23 mouse cellular contexts compared by ENCODE assay signal in genomic region chr2:19596988-19597387, GRCm38 (mm10). TPM values are rescaled to one million over a fixed set of nuclear protein-coding genes. Genes with fewer than 3 reads are reported as not detected.
A peak's percentile ranks its signal among the peaks of the same experiment; 100 is the strongest.
DNase-seq lines count a peak whose midpoint lies in the region; ATAC-seq lines count a peak whose summit lies in the region.
"Had no signal": no experiment of that assay in that cellular context is flagged by ENCODE, and none has a peak within 500 bp of the region (broad histone marks: within the 10 kb centered on the region; RNA-seq: fewer than 3 reads in every experiment).

No protein-coding gene starts in this region.

- H3K27me3 ChIP-seq in kidney, embryonic 16.5 days (ENCODE audit: insufficient read depth, low read length) = no peaks in the 10 kb centered on the region
- H3K27me3 ChIP-seq in hindbrain, embryonic 10.5 days (ENCODE audit: insufficient read depth, poor library complexity, severe bottlenecking) = no peaks in the 10 kb centered on the region
- H3K27me3 ChIP-seq: embryonic facial prominence, embryonic 15.5 days; heart, embryonic 12.5 days; Patski had no signal

- peak; percentile 90; the same call in 1 of the 2 replicates for ATAC-seq in kidney, embryonic 16.5 days (ENCODE audit: low FRiP score, low TSS enrichment)
- ATAC-seq: forebrain, embryonic 14.5 days; Patski had no signal

- no peaks in the 10 kb centered on the region for H3K36me3 ChIP-seq in kidney, embryonic 16.5 days (ENCODE audit: insufficient read depth, low read length)
- H3K36me3 ChIP-seq in hindbrain, embryonic 10.5 days = no peaks in the 10 kb centered on the region
- H3K36me3 ChIP-seq: embryonic facial prominence, embryonic 15.5 days; forebrain, embryonic 10.5 days; heart, embryonic 12.5 days had no signal

- no peaks in the 10 kb centered on the region for H3K9me3 ChIP-seq in kidney, embryonic 16.5 days (ENCODE audit: low read length)
- H3K9me3 ChIP-seq in hindbrain, embryonic 10.5 days = no peaks in the 10 kb centered on the region
- H3K9me3 ChIP-seq: embryonic facial prominence, embryonic 15.5 days; forebrain, embryonic 10.5 days; heart, embryonic 12.5 days had no signal

- peak; percentile 6 for DNase-seq in kidney, adult 11 months
- peak; percentile 6 to 16 for DNase-seq in kidney, adult 8-10 months
- peak; percentile 9 to 33 for DNase-seq in kidney, postnatal 36 days
- no peak for DNase-seq in urinary bladder, postnatal 14 days (ENCODE audit: low spot score)
- no peak for DNase-seq in thymus, postnatal 4 days
- DNase-seq in hindbrain, embryonic 10.5 days (ENCODE audit: low spot score) = no peak
- DNase-seq: adrenal gland, adult 2 months; adrenal gland, postnatal 36 days; cerebellum, adult 2 months; cerebellum, postnatal 10 days; gastrocnemius, adult 2 months; heart, postnatal 36 days had no signal

- no peak overlapping the region for H3K27ac ChIP-seq in kidney, embryonic 16.5 days (ENCODE audit: low read length)
- no peak overlapping the region for H3K27ac ChIP-seq in hindbrain, embryonic 10.5 days
- H3K27ac ChIP-seq: embryonic facial prominence, embryonic 15.5 days; forebrain, embryonic 10.5 days; gastrocnemius, adult 2 months; hindbrain, embryonic 14.5 days had no signal

- no peaks in the 10 kb centered on the region for H3K4me1 ChIP-seq in kidney, embryonic 16.5 days (ENCODE audit: insufficient read depth, low read length)
- no peaks in the 10 kb centered on the region for H3K4me1 ChIP-seq in hindbrain, embryonic 10.5 days (replicated peaks)
- H3K4me1 ChIP-seq: embryonic facial prominence, embryonic 15.5 days; forebrain, embryonic 10.5 days; heart, embryonic 12.5 days had no signal

- no peak overlapping the region for H3K4me3 ChIP-seq in kidney, embryonic 16.5 days (ENCODE audit: low read length)
- H3K4me3 ChIP-seq in hindbrain, embryonic 10.5 days = no peak overlapping the region
- H3K4me3 ChIP-seq: embryonic facial prominence, embryonic 15.5 days; erythroblast, embryonic 14.5 days; forebrain, embryonic 10.5 days; gastrocnemius, adult 2 months; heart, embryonic 12.5 days had no signal

- no peak overlapping the region for H3K9ac ChIP-seq in kidney, embryonic 16.5 days (replicated peaks; ENCODE audit: low read length)
- H3K9ac ChIP-seq: embryonic facial prominence, embryonic 15.5 days; heart, embryonic 12.5 days; hindbrain, embryonic 14.5 days had no signal

- H3K4me2 ChIP-seq in kidney, embryonic 16.5 days (replicated peaks; ENCODE audit: low read depth, low read length) = no peak overlapping the region
- H3K4me2 ChIP-seq: embryonic facial prominence, embryonic 15.5 days; heart, embryonic 12.5 days; hindbrain, embryonic 14.5 days had no signal

RNA-seq across cellular contexts. Expression of gene 4921504E06Rik, which starts 43.3 kb away (rescaled TPM):
- not detected in 2 replicates for polyA plus RNA-seq in kidney, embryonic 16.5 days (2015; fragmentation: Nextera tagmentation; extraction: Ambion mirVana)
- not detected in 2 replicates for polyA plus RNA-seq in hindbrain, embryonic 10.5 days (2016; fragmentation: Nextera tagmentation; extraction: Ambion mirVana)
- polyA plus RNA-seq: adrenal gland, adult 2 months; C2C12; cerebellum, adult 2 months; embryonic facial prominence, embryonic 11.5 days; erythroblast, embryonic 14.5 days; forebrain, embryonic 10.5 days; forebrain, embryonic 14.5 days; heart, embryonic 12.5 days; heart, embryonic 16.5 days; hindbrain, embryonic 14.5 days; Patski had no signal

Comparison
In these comparisons a context has a peak if more than half of its experiments do, and no peak if none do; other contexts are left out.
1. DNase-seq: peak in kidney, adult 11 months (single experiment), kidney, adult 8-10 months (2 of 2) and kidney, postnatal 36 days (2 of 2); none in urinary bladder, postnatal 14 days (single experiment), thymus, postnatal 4 days (single experiment) and hindbrain, embryonic 10.5 days (single experiment).